Mouse (Mus musculus): ENCODE data around the gene Rnf114.

Rnf114 gene

GRCm38 (mm10) chr2:167474218-167474617 lies 18.2 kb upstream of the Rnf114 start:
- no peak for DNase-seq (ENCODE audit: low read depth, low spot score)

GRCm38 (mm10) chr2:167475596-167475995 lies 16.8 kb upstream of the Rnf114 start:
- no peak for DNase-seq (ENCODE audit: low read depth, low spot score)

GRCm38 (mm10) chr2:167476200-167476688 lies 16.2 kb upstream of the Rnf114 start:
- no peak for DNase-seq (ENCODE audit: low read depth, low spot score)

- DNase-seq (ENCODE audit: low read depth, low spot score), result no peak
These were observed 15.7 kb upstream of the Rnf114 start for GRCm38 (mm10) chr2:167476762-167477161.

- no peak for DNase-seq (ENCODE audit: low read depth, low spot score)
These were observed 14.3 kb upstream of the Rnf114 start for GRCm38 (mm10) chr2:167478128-167478527.

- no peak for DNase-seq (ENCODE audit: low read depth, low spot score)
These were observed 12.9 kb upstream of the Rnf114 start for GRCm38 (mm10) chr2:167479501-167479900.

GRCm38 (mm10) chr2:167482681-167483080 lies 9.8 kb upstream of the Rnf114 start:
- DNase-seq (ENCODE audit: low read depth, low spot score), result no peak

GRCm38 (mm10) chr2:167483081-167483826 lies 9.2 kb upstream of the Rnf114 start:
- no peak for DNase-seq (ENCODE audit: low read depth, low spot score)

- DNase-seq (ENCODE audit: low read depth, low spot score), result no peak
These were observed 8.5 kb upstream of the Rnf114 start for GRCm38 (mm10) chr2:167483827-167484410.

GRCm38 (mm10) chr2:167484932-167485331 lies 7.5 kb upstream of the Rnf114 start:
- DNase-seq (ENCODE audit: low read depth, low spot score), result no peak

- no peak for DNase-seq (ENCODE audit: low read depth, low spot score)
These were observed 6.7 kb upstream of the Rnf114 start for GRCm38 (mm10) chr2:167485501-167486377.

GRCm38 (mm10) chr2:167486573-167486972 lies 5.9 kb upstream of the Rnf114 start:
- no peak for DNase-seq (ENCODE audit: low read depth, low spot score)

- no peak for DNase-seq (ENCODE audit: low read depth, low spot score)
These were observed 4.9 kb upstream of the Rnf114 start for GRCm38 (mm10) chr2:167487551-167487950.

GRCm38 (mm10) chr2:167487994-167488393 lies 4.5 kb upstream of the Rnf114 start:
- no peak for DNase-seq (ENCODE audit: low read depth, low spot score)

GRCm38 (mm10) chr2:167490813-167491525 lies 1.5 kb upstream of the Rnf114 start:
- DNase-seq (ENCODE audit: low read depth, low spot score), result no peak

GRCm38 (mm10) chr2:167492713-167493636 lies 530 bp downstream of the Rnf114 start, which contains the start of gene Spata2:
Gene Spata2, minus strand, starts transcription at chr2:167492887.
- peak; percentile 95 for DNase-seq (ENCODE audit: low read depth, low spot score)

- DNase-seq (ENCODE audit: low read depth, low spot score), result no peak
These were observed 4.0 kb downstream of the Rnf114 start for GRCm38 (mm10) chr2:167496437-167496836.

GRCm38 (mm10) chr2:167497272-167497671 lies 4.8 kb downstream of the Rnf114 start:
- DNase-seq (ENCODE audit: low read depth, low spot score), result peak; percentile 74

GRCm38 (mm10) chr2:167502554-167503252 lies 10.3 kb downstream of the Rnf114 start:
- DNase-seq (ENCODE audit: low read depth, low spot score), result peak; percentile 96

All from A20 (cell line).